ENCODE assay signal across 11 mouse cellular contexts in the genomic region with DNA sequence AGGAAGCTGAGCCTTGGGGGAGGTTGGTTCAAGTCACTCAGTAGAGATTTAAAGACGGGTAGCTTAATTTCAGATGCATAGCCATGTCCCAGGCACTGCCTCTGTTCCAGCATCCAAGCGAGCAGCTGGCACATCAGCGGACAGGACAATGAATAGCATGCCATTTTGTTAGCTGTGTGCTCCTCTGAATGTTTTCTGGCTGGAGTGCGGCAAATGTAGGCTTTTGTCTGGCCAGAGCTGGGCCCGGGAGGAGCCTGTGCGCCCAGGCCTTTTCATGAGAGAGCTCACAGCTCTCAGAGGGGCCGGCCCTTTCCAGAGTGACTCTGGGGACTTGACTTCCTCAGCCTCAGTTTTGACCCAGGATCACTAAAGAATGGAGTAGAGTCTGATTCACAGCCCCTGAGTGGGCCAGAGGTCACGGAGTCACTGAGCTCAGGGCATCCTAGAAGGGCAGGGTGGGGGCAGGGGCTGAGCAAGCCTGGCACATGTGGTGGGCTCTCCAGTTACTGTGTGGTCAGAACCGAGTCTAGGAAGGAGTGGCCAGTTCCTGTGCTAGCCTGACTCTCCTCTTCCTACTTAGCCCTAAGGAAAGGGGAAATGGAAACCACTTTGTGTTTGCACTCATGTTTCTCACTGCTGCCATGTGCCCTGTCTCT. TPM values are rescaled to one million over a fixed set of nuclear protein-coding genes. Genes with fewer than 3 reads are reported as not detected.
DNase-seq lines count a peak whose midpoint lies in the region; ATAC-seq and TF ChIP-seq lines count a peak whose summit lies in the region.
"Had no signal": no experiment of that assay in that cellular context is flagged by ENCODE, and none has a peak within 500 bp of the region (broad histone marks: within the 10 kb centered on the region; RNA-seq: fewer than 3 reads in every experiment).

No protein-coding gene starts in this region.

- peak overlapping the region; percentile 20; the same call in 1 of the 2 replicates for H3K4me2 ChIP-seq in kidney, embryonic 16.5 days (replicated peaks; ENCODE audit: low read depth, low read length)
- H3K4me2 ChIP-seq in hindbrain, postnatal 0 days (ENCODE audit: low read depth, low read length): no peak overlapping the region

- no peaks in the 10 kb centered on the region for H3K36me3 ChIP-seq in kidney, embryonic 16.5 days (ENCODE audit: insufficient read depth, low read length)
- no peaks in the 10 kb centered on the region for H3K36me3 ChIP-seq in hindbrain, postnatal 0 days (ENCODE audit: insufficient read depth, low read length)

- H3K27me3 ChIP-seq in kidney, embryonic 16.5 days (ENCODE audit: insufficient read depth, low read length): no peaks in the 10 kb centered on the region
- H3K27me3 ChIP-seq in hindbrain, postnatal 0 days (ENCODE audit: insufficient read depth, low read length): no peaks in the 10 kb centered on the region
- H3K27me3 ChIP-seq: Patski had no signal

- no peaks in the 10 kb centered on the region for H3K9me3 ChIP-seq in kidney, embryonic 16.5 days (ENCODE audit: low read length)
- no peaks in the 10 kb centered on the region for H3K9me3 ChIP-seq in hindbrain, postnatal 0 days (ENCODE audit: low read length)

- peak overlapping the region; percentile 62 for H3K27ac ChIP-seq in kidney, embryonic 16.5 days (ENCODE audit: low read length)
- H3K27ac ChIP-seq in hindbrain, postnatal 0 days: peak overlapping the region; percentile 64
- H3K27ac ChIP-seq: liver, embryonic 14.5 days had no signal

- H3K4me3 ChIP-seq in kidney, embryonic 16.5 days (ENCODE audit: low read length): no peak overlapping the region
- H3K4me3 ChIP-seq in hindbrain, postnatal 0 days (ENCODE audit: low read length): no peak overlapping the region
- H3K4me3 ChIP-seq: erythroblast, embryonic 14.5 days had no signal

- DNase-seq in kidney, adult 9 months: no peak
- DNase-seq in embryo, embryonic 11 days: peak; percentile 37
- DNase-seq in hindbrain, postnatal 0 days (ENCODE audit: low spot score): peak; percentile 47
- DNase-seq in ovary, postnatal 10 days (ENCODE audit: low spot score): no peak
- DNase-seq in yolk sac, embryonic 10.5 days (ENCODE audit: low spot score): no peak
- no peak for DNase-seq in B cell, adult 2 months

- peaks cover 49% of the 10 kb centered on the region for H3K4me1 ChIP-seq in kidney, embryonic 16.5 days (ENCODE audit: insufficient read depth, low read length)
- H3K4me1 ChIP-seq in hindbrain, postnatal 0 days (ENCODE audit: insufficient read depth, low read length): peaks cover 7% of the 10 kb centered on the region

- ATAC-seq in kidney, embryonic 16.5 days (ENCODE audit: low FRiP score, low TSS enrichment): no peak
- ATAC-seq in hindbrain, postnatal 0 days: peak; percentile 41
- ATAC-seq in monocyte, adult 5-6 weeks (replicated peaks; ENCODE audit: insufficient number of reproducible peaks, low FRiP score, low TSS enrichment, poor library complexity, severe bottlenecking): peak; percentile 41
- ATAC-seq: Patski had no signal

- peak overlapping the region; percentile 31 for H3K9ac ChIP-seq in kidney, embryonic 16.5 days (replicated peaks; ENCODE audit: low read length)
- H3K9ac ChIP-seq in hindbrain, postnatal 0 days (replicated peaks; ENCODE audit: low read length): peak overlapping the region; percentile 33; the same call in 1 of the 2 replicates
- H3K9ac ChIP-seq: liver, embryonic 14.5 days had no signal

- no peak for TF ChIP-seq CTCF in hindbrain, postnatal 0 days (IDR thresholded peaks at IDR 0.05; ENCODE audit: low read depth)

- WGBS in kidney, embryonic 16.5 days: 41% methylated on average over 9 of the region's 9 CpGs
- WGBS in hindbrain, postnatal 0 days: 22% methylated on average over 9 of the region's 9 CpGs

RNA-seq across cellular contexts. Expression of a gene that starts 2.8 kb away (rescaled TPM):
- 62.0 and 62.4 TPM in 2 replicates for polyA plus RNA-seq in kidney, embryonic 16.5 days (2015; fragmentation: Nextera tagmentation; extraction: Ambion mirVana)
- 44.0 and 52.4 TPM in 2 replicates for total RNA-seq in hindbrain, postnatal 0 days (2014; rRNA removed)
- polyA plus RNA-seq in hindbrain, postnatal 0 days (2015; fragmentation: Nextera tagmentation; extraction: Ambion mirVana): 28.4 and 31.9 TPM in 2 replicates
- total RNA-seq in monocyte, adult 5-6 weeks (2017): 29.2 to 57.7 TPM (median 50.9 TPM) in 3 replicates

RNA-seq across cellular contexts. Expression of a gene that starts 12.8 kb away (rescaled TPM):
- polyA plus RNA-seq in kidney, embryonic 16.5 days (2015; fragmentation: Nextera tagmentation; extraction: Ambion mirVana): 5.4 and 5.8 TPM in 2 replicates
- total RNA-seq in hindbrain, postnatal 0 days (2014; rRNA removed): 1.3 and 3.5 TPM in 2 replicates
- polyA plus RNA-seq in hindbrain, postnatal 0 days (2015; fragmentation: Nextera tagmentation; extraction: Ambion mirVana): 18.0 and 19.1 TPM in 2 replicates
- not detected in 3 replicates for total RNA-seq in monocyte, adult 5-6 weeks (2017)

RNA-seq across cellular contexts. Expression of a gene that starts 22.6 kb away (rescaled TPM):
- 2.4 and 2.7 TPM in 2 replicates for polyA plus RNA-seq in kidney, embryonic 16.5 days (2015; fragmentation: Nextera tagmentation; extraction: Ambion mirVana)
- 0.26 and 4.4 TPM in 2 replicates for total RNA-seq in hindbrain, postnatal 0 days (2014; rRNA removed)
- not detected in 2 replicates for polyA plus RNA-seq in hindbrain, postnatal 0 days (2015; fragmentation: Nextera tagmentation; extraction: Ambion mirVana)
- 1.6 TPM in 1 of 3 replicates, not detected in the others for total RNA-seq in monocyte, adult 5-6 weeks (2017)
- polyA plus RNA-seq: erythroblast, embryonic 14.5 days; Patski had no signal

RNA-seq across cellular contexts. Expression of a gene that starts 25.3 kb away (rescaled TPM):
- polyA plus RNA-seq in kidney, embryonic 16.5 days (2015; fragmentation: Nextera tagmentation; extraction: Ambion mirVana): 2.5 and 2.8 TPM in 2 replicates
- 1.2 and 5.4 TPM in 2 replicates for total RNA-seq in hindbrain, postnatal 0 days (2014; rRNA removed)
- 5.4 and 5.5 TPM in 2 replicates for polyA plus RNA-seq in hindbrain, postnatal 0 days (2015; fragmentation: Nextera tagmentation; extraction: Ambion mirVana)
- total RNA-seq in monocyte, adult 5-6 weeks (2017): not detected in 3 replicates
- polyA plus RNA-seq: erythroblast, embryonic 14.5 days; liver, embryonic 14.5 days; Patski had no signal

RNA-seq across cellular contexts. Expression of a gene that starts 31.5 kb away (rescaled TPM):
- polyA plus RNA-seq in kidney, embryonic 16.5 days (2015; fragmentation: Nextera tagmentation; extraction: Ambion mirVana): not detected in 2 replicates
- total RNA-seq in hindbrain, postnatal 0 days (2014; rRNA removed): 87.0 and 93.2 TPM in 2 replicates
- polyA plus RNA-seq in hindbrain, postnatal 0 days (2015; fragmentation: Nextera tagmentation; extraction: Ambion mirVana): 30.7 and 34.3 TPM in 2 replicates
- not detected in 3 replicates for total RNA-seq in monocyte, adult 5-6 weeks (2017)
- polyA plus RNA-seq: erythroblast, embryonic 14.5 days; liver, embryonic 14.5 days; Patski had no signal

Comparison
In these comparisons a context has a peak if more than half of its experiments do, and no peak if none do; other contexts are left out.
1. DNase-seq: peak in embryo, embryonic 11 days (single experiment) and hindbrain, postnatal 0 days (single experiment); none in kidney, adult 9 months (single experiment), ovary, postnatal 10 days (single experiment), yolk sac, embryonic 10.5 days (single experiment) and B cell, adult 2 months (0 of 2).